Mouse (Mus musculus): Measurements from ENCODE around the gene Apol6. TPM values are rescaled to one million over a fixed set of nuclear protein-coding genes. Genes with fewer than 3 reads are reported as not detected.

Apol6 gene
- polyA plus RNA-seq, 1 experiment from 2014 or later, result not detected

DNA sequence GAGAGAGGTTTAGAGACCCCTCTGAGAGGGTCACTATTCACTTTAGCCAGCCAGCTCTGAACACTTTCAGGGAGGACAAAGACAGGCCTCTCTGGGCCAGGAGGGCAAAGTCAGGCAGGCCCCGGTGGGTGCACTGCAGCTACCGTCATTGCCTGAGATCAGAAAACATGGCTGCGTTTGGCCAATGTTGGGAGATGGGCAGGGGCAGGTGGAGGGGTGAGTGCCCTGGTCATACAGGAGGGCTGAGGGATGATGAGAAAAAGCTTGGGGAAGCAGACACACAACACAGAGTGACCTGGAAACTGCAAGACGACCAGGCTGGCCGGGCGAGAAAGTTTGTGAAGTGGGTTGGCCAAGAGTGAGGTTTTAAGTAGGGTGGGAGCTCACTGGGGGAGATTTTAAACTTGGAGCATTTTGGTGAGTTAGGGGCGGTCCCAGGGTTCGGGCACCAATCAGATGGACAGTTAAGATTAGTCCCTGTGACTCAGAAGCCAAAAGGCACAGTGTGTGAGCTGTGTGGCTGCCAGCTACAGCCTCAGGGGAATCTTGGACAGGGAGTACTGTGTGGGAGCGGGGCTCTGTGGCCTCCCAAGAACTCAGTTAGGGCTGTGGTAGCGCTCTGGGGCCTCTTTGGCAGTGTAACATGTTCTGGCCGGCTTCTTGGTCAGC lies 8.1 kb upstream of the Apol6 start:
- no peak for ATAC-seq (ENCODE audit: low FRiP score)
- 76% methylated on average over 11 of the region's 11 CpGs for WGBS
- Histone ChIP-seq H3K36me3 (replicated peaks) (no peaks in the 10 kb centered on the region), H3K27ac (no peak overlapping the region), H3K27me3 (no peaks in the 10 kb centered on the region), H3K4me3 (replicated peaks) (no peak overlapping the region), H3K9ac (no peak overlapping the region), H3K4me2 (no peak overlapping the region), H3K4me1 (peaks cover 13% of the 10 kb centered on the region), H3K9me3 (no peaks in the 10 kb centered on the region)

DNA sequence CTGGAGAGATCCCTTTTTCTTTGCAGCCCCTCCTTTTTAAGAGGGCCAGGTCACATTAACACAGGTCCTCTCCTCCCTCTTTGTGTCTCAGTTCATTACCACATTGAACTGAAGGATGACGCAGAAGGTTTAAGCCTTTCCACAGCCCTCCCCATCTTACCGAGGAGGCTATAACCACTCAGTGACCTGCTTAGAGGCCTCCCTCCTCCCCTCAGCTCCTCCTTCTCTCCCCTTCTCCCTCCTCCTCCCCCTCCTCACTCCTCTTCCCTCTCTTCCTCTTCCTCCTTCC lies 7.6 kb upstream of the Apol6 start:
- no peak overlapping the region for H3K4me3 ChIP-seq (replicated peaks)
- peaks cover 13% of the 10 kb centered on the region for H3K4me1 ChIP-seq
- ATAC-seq (ENCODE audit: low FRiP score), result no peak
- no peak overlapping the region for H3K4me2 ChIP-seq
- WGBS, result 47% methylated on average over 2 of the region's 2 CpGs
- H3K36me3 ChIP-seq (replicated peaks), result no peaks in the 10 kb centered on the region
- H3K27ac ChIP-seq, result peak overlapping the region; percentile 59; the same call in 1 of the 2 replicates
- H3K27me3 ChIP-seq, result no peaks in the 10 kb centered on the region
- no peak overlapping the region for H3K9ac ChIP-seq
- no peaks in the 10 kb centered on the region for H3K9me3 ChIP-seq

GRCm38 (mm10) chr15:77037278-77038161 lies 7.0 kb upstream of the Apol6 start:
- Histone ChIP-seq H3K4me1 (peaks cover 13% of the 10 kb centered on the region), H3K9me3 (no peaks in the 10 kb centered on the region), H3K4me3 (replicated peaks) (no peak overlapping the region), H3K36me3 (replicated peaks) (no peaks in the 10 kb centered on the region), H3K27ac (peak overlapping the region; percentile 59; the same call in 1 of the 2 replicates), H3K27me3 (no peaks in the 10 kb centered on the region), H3K4me2 (no peak overlapping the region), H3K9ac (no peak overlapping the region)
- WGBS, result 53% methylated on average over 11 of the region's 11 CpGs
- no peak for ATAC-seq (ENCODE audit: low FRiP score)

GRCm38 (mm10) chr15:77039211-77039700 lies 5.3 kb upstream of the Apol6 start:
- Histone ChIP-seq H3K4me1 (peaks cover 13% of the 10 kb centered on the region), H3K4me2 (no peak overlapping the region), H3K9ac (no peak overlapping the region), H3K27me3 (no peaks in the 10 kb centered on the region), H3K36me3 (replicated peaks) (no peaks in the 10 kb centered on the region), H3K9me3 (no peaks in the 10 kb centered on the region), H3K27ac (no peak overlapping the region), H3K4me3 (replicated peaks) (no peak overlapping the region)
- 81% methylated on average over 8 of the region's 9 CpGs for WGBS
- no peak for ATAC-seq (ENCODE audit: low FRiP score)

GRCm38 (mm10) chr15:77040784-77041183 lies 3.7 kb upstream of the Apol6 start:
- no peak for ATAC-seq (ENCODE audit: low FRiP score)
- WGBS, result 74% methylated on average over 3 of the region's 3 CpGs
- Histone ChIP-seq H3K9ac (no peak overlapping the region), H3K27ac (no peak overlapping the region), H3K4me1 (peaks cover 13% of the 10 kb centered on the region), H3K36me3 (replicated peaks) (no peaks in the 10 kb centered on the region), H3K9me3 (no peaks in the 10 kb centered on the region), H3K4me3 (replicated peaks) (no peak overlapping the region), H3K27me3 (no peaks in the 10 kb centered on the region), H3K4me2 (no peak overlapping the region)

GRCm38 (mm10) chr15:77045609-77046008 lies 1.1 kb downstream of the Apol6 start:
- H3K27ac ChIP-seq, result no peak overlapping the region
- no peaks in the 10 kb centered on the region for H3K4me1 ChIP-seq
- H3K36me3 ChIP-seq (replicated peaks), result no peaks in the 10 kb centered on the region
- H3K9ac ChIP-seq, result no peak overlapping the region
- H3K27me3 ChIP-seq, result no peaks in the 10 kb centered on the region
- H3K4me3 ChIP-seq (replicated peaks), result no peak overlapping the region
- 79% methylated on average over 10 of the region's 10 CpGs for WGBS
- no peak overlapping the region for H3K4me2 ChIP-seq
- H3K9me3 ChIP-seq, result no peaks in the 10 kb centered on the region
- ATAC-seq (ENCODE audit: low FRiP score), result no peak

- Histone ChIP-seq H3K4me2 (no peak within 1 kb of the TSS), H3K4me3 (replicated peaks) (no peak within 1 kb of the TSS), H3K9ac (no peak within 1 kb of the TSS), H3K4me1 (peaks cover 6% of the 10 kb centered on the region), H3K36me3 (replicated peaks) (no peaks in the 10 kb centered on the region), H3K9me3 (no peaks in the 10 kb centered on the region), H3K27me3 (no peaks in the 10 kb centered on the region), H3K27ac (no peak within 1 kb of the TSS)
- 94% methylated on average over 10 of the region's 10 CpGs for WGBS
- no peak for ATAC-seq (ENCODE audit: low FRiP score)
These were observed 6.0 kb downstream of the Apol6 start, which contains the start of gene Mb for GRCm38 (mm10) chr15:77050570-77050969. Mb (minus strand) TSS chr15:77050670.

DNA sequence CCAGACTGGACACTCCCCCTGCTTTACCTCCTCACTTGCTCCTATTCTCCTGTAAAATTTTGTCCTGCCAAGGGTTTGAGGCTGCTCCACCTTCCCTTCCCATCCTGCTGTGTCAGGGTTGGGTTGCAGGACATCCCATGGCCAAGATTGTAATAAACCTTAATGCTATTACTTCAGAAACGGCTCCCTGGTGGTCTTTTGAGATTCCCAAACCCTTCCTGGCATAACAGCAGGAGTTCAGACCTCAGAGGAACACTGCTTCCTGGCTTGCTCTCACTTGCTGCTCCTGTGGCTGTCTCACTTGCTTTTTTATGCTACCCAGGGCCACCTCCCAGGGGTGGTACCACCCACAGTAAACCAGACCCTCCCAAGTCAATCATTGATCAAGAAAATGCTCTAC lies 7.6 kb downstream of the Apol6 start:
- no peak for ATAC-seq (ENCODE audit: low FRiP score)
- Histone ChIP-seq H3K4me2 (no peak overlapping the region), H3K4me1 (peaks cover 19% of the 10 kb centered on the region), H3K9ac (no peak overlapping the region), H3K27me3 (no peaks in the 10 kb centered on the region), H3K4me3 (replicated peaks) (no peak overlapping the region), H3K27ac (no peak overlapping the region), H3K9me3 (no peaks in the 10 kb centered on the region), H3K36me3 (replicated peaks) (no peaks in the 10 kb centered on the region)
- WGBS, result 37% methylated on average over 1 of the region's 1 CpGs

DNA sequence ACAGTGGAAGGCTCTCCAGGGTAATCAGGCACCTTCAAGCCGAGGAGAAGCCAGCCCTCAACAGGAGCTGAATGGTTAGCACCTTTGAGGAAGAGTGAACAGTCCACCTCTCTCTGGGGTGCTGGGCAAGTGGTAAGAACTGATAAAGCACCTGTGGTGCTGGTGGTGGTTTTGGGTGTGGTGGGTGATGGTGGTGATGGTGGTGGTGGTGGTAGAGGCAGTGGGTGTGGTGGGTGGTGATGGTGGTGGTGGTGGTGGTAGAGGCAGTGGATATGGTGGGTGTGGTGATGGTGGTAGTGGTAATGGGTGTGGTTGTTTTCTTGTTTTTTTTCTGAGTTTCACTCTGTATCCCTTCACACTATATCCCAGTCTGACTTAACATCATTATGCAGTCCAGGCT lies 8.5 kb downstream of the Apol6 start:
- Histone ChIP-seq H3K4me1 (peaks cover 19% of the 10 kb centered on the region), H3K4me3 (replicated peaks) (no peak overlapping the region), H3K9me3 (no peaks in the 10 kb centered on the region), H3K27me3 (no peaks in the 10 kb centered on the region), H3K27ac (no peak overlapping the region), H3K4me2 (no peak overlapping the region), H3K9ac (no peak overlapping the region), H3K36me3 (replicated peaks) (no peaks in the 10 kb centered on the region)
- WGBS, result 83% methylated on average over 1 of the region's 1 CpGs
- ATAC-seq (ENCODE audit: low FRiP score), result no peak

DNA sequence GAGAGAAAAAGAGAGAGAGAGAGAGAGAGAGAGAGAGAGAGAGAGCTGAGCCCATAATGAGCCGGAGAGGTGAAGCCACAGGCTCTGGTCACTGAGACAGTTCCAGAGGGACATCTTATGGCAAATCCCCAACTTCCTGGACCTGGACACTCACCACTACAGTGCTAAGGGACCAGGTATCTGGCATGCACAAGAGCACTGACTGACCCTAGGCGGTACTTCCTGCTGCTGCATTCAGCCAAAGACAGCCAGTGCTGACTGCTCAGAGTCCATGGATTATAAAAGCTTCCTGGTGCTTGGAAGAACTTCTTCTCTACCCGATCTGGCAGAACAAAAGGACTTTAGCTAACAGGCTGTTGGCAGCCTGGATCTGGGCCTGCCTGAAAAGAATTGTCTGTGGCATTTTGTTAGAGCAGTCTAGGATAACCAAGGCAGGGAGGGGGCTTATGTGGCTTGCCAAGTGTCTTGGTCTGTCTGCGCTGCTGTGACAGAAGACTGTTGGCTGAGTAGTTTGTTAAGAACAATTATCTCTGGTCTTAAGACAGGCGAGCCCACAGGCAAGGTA lies 10.2 kb downstream of the Apol6 start:
- WGBS, result 59% methylated on average over 5 of the region's 5 CpGs
- peaks cover 19% of the 10 kb centered on the region for H3K4me1 ChIP-seq
- 0 out of 2 replicates have a peak overlapping the region, but pooled peaks have one; percentile 25 for H3K27ac ChIP-seq
- H3K9ac ChIP-seq, result no peak overlapping the region
- H3K27me3 ChIP-seq, result no peaks in the 10 kb centered on the region
- H3K36me3 ChIP-seq (replicated peaks), result no peaks in the 10 kb centered on the region
- no peak for ATAC-seq (ENCODE audit: low FRiP score)
- no peaks in the 10 kb centered on the region for H3K9me3 ChIP-seq
- H3K4me3 ChIP-seq (replicated peaks), result no peak overlapping the region
- no peak overlapping the region for H3K4me2 ChIP-seq

DNA sequence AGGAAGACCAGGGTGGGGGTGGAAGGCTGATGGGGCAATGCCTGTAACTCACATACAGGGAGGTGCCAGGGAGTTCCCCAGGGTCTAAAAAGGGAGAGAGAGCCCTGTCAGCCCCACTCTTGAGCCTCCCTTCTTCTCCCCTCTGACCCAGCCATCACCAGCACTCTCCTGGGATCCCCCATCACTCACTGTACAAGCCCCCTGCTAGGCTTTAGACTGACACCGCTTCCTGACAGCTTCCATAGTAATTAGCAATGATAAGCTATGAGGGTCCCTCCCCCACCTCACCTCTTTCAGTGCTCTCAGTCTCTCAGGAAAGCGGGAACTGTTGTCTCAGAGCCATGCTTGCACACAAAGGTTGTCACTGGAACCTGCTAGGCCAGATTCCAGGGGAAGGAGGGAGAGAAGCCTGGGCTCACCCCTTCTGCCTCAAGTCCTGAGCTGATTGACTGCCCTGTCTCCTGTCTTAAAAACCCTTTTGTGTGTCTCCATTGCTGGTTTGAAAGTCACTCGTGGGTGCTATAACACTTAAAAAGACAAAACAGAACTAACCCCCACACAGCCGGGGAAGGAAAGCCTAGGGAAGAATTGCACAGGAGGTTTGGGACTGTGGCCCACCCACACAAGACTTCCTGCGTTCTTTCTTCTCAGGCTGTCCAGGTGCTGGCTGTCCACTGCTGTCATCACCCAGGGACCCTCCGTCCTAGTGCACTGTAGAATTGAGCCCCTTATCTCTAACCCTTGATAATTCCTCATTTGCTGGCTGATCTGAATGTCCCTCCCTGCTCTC lies 11.7 kb downstream of the Apol6 start:
- Histone ChIP-seq H3K9ac (no peak overlapping the region), H3K4me3 (replicated peaks) (no peak overlapping the region), H3K27ac (peak overlapping the region; percentile 57), H3K4me1 (peaks cover 19% of the 10 kb centered on the region), H3K27me3 (no peaks in the 10 kb centered on the region), H3K36me3 (replicated peaks) (no peaks in the 10 kb centered on the region), H3K4me2 (no peak overlapping the region), H3K9me3 (no peaks in the 10 kb centered on the region)
- WGBS, result 37% methylated on average over 6 of the region's 6 CpGs
- ATAC-seq (ENCODE audit: low FRiP score), result peak; percentile 36; the same call in 1 of the 2 replicates

GRCm38 (mm10) chr15:77056791-77057051 lies 12.2 kb downstream of the Apol6 start:
- no peak for ATAC-seq (ENCODE audit: low FRiP score)
- Histone ChIP-seq H3K4me2 (no peak overlapping the region), H3K9me3 (no peaks in the 10 kb centered on the region), H3K4me1 (peaks cover 19% of the 10 kb centered on the region), H3K9ac (no peak overlapping the region), H3K36me3 (replicated peaks) (no peaks in the 10 kb centered on the region), H3K27me3 (no peaks in the 10 kb centered on the region), H3K4me3 (replicated peaks) (no peak overlapping the region), H3K27ac (0 out of 2 replicates have a peak overlapping the region, but pooled peaks have one; percentile 57)
- WGBS, result 54% methylated on average over 3 of the region's 3 CpGs

All from forebrain, embryonic 12.5 days (tissue).